8 mouse cellular contexts compared by ENCODE assay signal in the genomic region with DNA sequence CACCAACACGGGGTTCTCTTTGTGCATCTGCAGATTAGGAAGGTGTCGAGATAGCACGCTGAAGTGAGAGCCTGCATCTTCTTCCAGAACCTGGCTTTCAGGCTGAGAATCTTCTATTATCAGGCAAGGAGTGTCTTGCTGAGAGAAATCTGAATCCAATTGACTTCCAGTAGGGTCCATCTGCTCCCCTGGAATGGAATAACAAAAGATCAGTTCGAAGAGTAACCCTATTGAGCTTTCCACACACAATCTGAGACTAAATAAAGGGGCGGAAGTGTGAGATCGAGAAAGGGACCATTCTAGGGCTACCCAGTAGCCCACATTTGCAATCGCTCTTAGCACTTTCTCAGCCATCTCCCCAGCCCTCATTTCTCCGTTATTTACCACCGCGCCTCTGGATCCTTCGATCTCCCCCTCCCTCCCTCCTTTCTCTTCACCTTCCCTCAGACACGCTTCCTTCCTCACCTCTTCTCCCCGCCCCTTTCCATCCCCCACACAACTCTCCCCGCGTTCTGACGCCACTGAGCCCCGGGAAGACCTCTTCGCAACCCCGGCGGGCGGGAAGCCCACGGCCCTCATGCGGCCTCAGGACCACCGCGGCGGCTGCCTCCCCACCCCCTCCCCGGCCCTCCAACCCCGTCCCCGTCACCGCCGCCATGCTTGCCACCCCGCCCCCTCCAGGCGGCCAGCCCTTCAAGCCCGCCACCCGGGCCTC. TPM values are rescaled to one million over a fixed set of nuclear protein-coding genes. Genes with fewer than 3 reads are reported as not detected.
DNase-seq lines count a peak whose midpoint lies in the region; TF ChIP-seq lines count a peak whose summit lies in the region.

No protein-coding gene starts in this region.

- 4% methylated on average over 34 of the region's 35 CpGs for WGBS in liver, adult 2 months
- WGBS in hindbrain, embryonic 10.5 days: under 1% methylated on average over 35 of the region's 35 CpGs

- H3K27me3 ChIP-seq in liver, adult 2 months (ENCODE audit: control insufficient read depth, insufficient read depth, low read length): no peaks in the 10 kb centered on the region
- H3K27me3 ChIP-seq in hindbrain, embryonic 10.5 days (ENCODE audit: insufficient read depth, poor library complexity, severe bottlenecking): no peaks in the 10 kb centered on the region

- TF ChIP-seq CTCF in liver, adult 2 months (IDR thresholded peaks at IDR 0.05; ENCODE audit: low read depth, low read length): no peak

- H3K4me3 ChIP-seq in liver, adult 2 months (ENCODE audit: insufficient read depth, low read depth, low read length): peak overlapping the region; percentile 92
- H3K4me3 ChIP-seq in hindbrain, embryonic 10.5 days: peak overlapping the region; percentile 98

- peak; percentile 8 for DNase-seq in liver, adult 2 months (ENCODE audit: extremely low read depth, low read depth, low spot score)
- no peak for DNase-seq in liver
- peak; percentile 4 for DNase-seq in brain, embryonic 18.5 days (ENCODE audit: low read depth, low spot score)
- DNase-seq in hindbrain, embryonic 10.5 days (ENCODE audit: low spot score): peak; percentile 4
- DNase-seq in mesoderm, embryonic 11.5 days (ENCODE audit: low read depth, low spot score): peak; percentile 69
- no peak for DNase-seq in right cerebral cortex, postnatal 4 days
- no peak for DNase-seq in frontal cortex, adult 2 months (ENCODE audit: extremely low spot score in 1 of 2, low spot score in 1 of 2)
- DNase-seq in urinary bladder, postnatal 14 days (ENCODE audit: low spot score): no peak

- peaks cover 5% of the 10 kb centered on the region; the same call in 1 of the 2 replicates for H3K36me3 ChIP-seq in liver, adult 2 months (ENCODE audit: control insufficient read depth, insufficient read depth, low read length)
- peaks cover 44% of the 10 kb centered on the region for H3K36me3 ChIP-seq in hindbrain, embryonic 10.5 days

- peak overlapping the region; percentile 84 for H3K9ac ChIP-seq in liver, adult 2 months (ENCODE audit: low read depth, low read length)

- peak overlapping the region; percentile 53; the same call in 1 of the 2 replicates for H3K27ac ChIP-seq in liver, adult 2 months (replicated peaks; ENCODE audit: insufficient read depth, low read depth, low read length)
- H3K27ac ChIP-seq in hindbrain, embryonic 10.5 days: peak overlapping the region; percentile 99

- no peaks in the 10 kb centered on the region for H3K4me1 ChIP-seq in liver, adult 2 months (ENCODE audit: control insufficient read depth, insufficient read depth, low read length)
- peaks cover 33% of the 10 kb centered on the region for H3K4me1 ChIP-seq in hindbrain, embryonic 10.5 days (replicated peaks)

- H3K79me2 ChIP-seq in liver, adult 2 months (ENCODE audit: control insufficient read depth, insufficient read depth, low read length): peaks cover 7% of the 10 kb centered on the region; the same call in 1 of the 2 replicates

- H3K9me3 ChIP-seq in hindbrain, embryonic 10.5 days: no peaks in the 10 kb centered on the region

- no peak for TF ChIP-seq POLR2A in liver, adult 2 months (IDR thresholded peaks at IDR 0.05; ENCODE audit: extremely low read depth, insufficient read depth, low read length)

RNA-seq across cellular contexts. Expression of gene Trp53bp1, which starts 0.5 kb away (rescaled TPM):
- 9.1 and 9.5 TPM in 2 replicates for total RNA-seq in liver, adult 2 months (2014; rRNA removed)
- 5.7 and 6.8 TPM in 2 replicates for polyA plus RNA-seq in liver, adult 2 months (2012; rRNA removed)
- polyA plus RNA-seq in hindbrain, embryonic 10.5 days (2016; fragmentation: Nextera tagmentation; extraction: Ambion mirVana): 121 and 123 TPM in 2 replicates
- polyA plus RNA-seq in frontal cortex, adult 2 months (2012; rRNA removed): 77.5 and 90.7 TPM in 2 replicates

RNA-seq across cellular contexts. Expression of gene Map1a, which starts 18.7 kb away (rescaled TPM):
- under 0.01 and 0.13 TPM in 2 replicates for total RNA-seq in liver, adult 2 months (2014; rRNA removed)
- polyA plus RNA-seq in liver, adult 2 months (2012; rRNA removed): 0.22 and 0.44 TPM in 2 replicates
- polyA plus RNA-seq in hindbrain, embryonic 10.5 days (2016; fragmentation: Nextera tagmentation; extraction: Ambion mirVana): 11.7 and 15.0 TPM in 2 replicates
- polyA plus RNA-seq in frontal cortex, adult 2 months (2012; rRNA removed): 212 and 218 TPM in 2 replicates

Comparison
In these comparisons a context has a peak if more than half of its experiments do, and no peak if none do; other contexts are left out.
1. DNase-seq: peak in liver, adult 2 months (single experiment), brain, embryonic 18.5 days (single experiment), hindbrain, embryonic 10.5 days (single experiment) and mesoderm, embryonic 11.5 days (single experiment); none in liver (single experiment), right cerebral cortex, postnatal 4 days (single experiment), frontal cortex, adult 2 months (0 of 2) and urinary bladder, postnatal 14 days (single experiment).
2. RNA of gene Trp53bp1, which starts 0.5 kb away (polyA plus RNA-seq): 121 to 123 TPM in hindbrain, embryonic 10.5 days and 77.5 to 90.7 TPM in frontal cortex, adult 2 months; 5.7 to 6.8 TPM in liver, adult 2 months; every median in the first group is over 10 times any median in the second.
3. RNA of gene Map1a, which starts 18.7 kb away (polyA plus RNA-seq): 212 to 218 TPM in frontal cortex, adult 2 months; 11.7 to 15.0 TPM in hindbrain, embryonic 10.5 days and 0.22 to 0.44 TPM in liver, adult 2 months; every median in the first group is over 10 times any median in the second.